Mouse (Mus musculus) fibroblast of lung, adult 2 months (primary cell): Measurements from ENCODE around the gene Csrnp2.

Source experiments
- DNase-seq: peaks from one replicate; pipeline ENCODE4 v3.0.0-alpha.2; 2011; ENCODE audit warnings: low read depth

The Csrnp2 gene

GRCm38 (mm10) chr15:100473926-100474503, 21.3 kb downstream of the Csrnp2 start:
- no peak for DNase-seq

- DNase-seq: no peak
Measured at GRCm38 (mm10) chr15:100470037-100470436, 25.3 kb downstream of the Csrnp2 start.

- no peak for DNase-seq
Measured at GRCm38 (mm10) chr15:100469189-100469545, 26.1 kb downstream of the Csrnp2 start.

GRCm38 (mm10) chr15:100468295-100469188, 26.7 kb downstream of the Csrnp2 start, which contains the start of gene Letmd1:
Gene Letmd1, plus strand, starts transcription at chr15:100469023.
- peak; percentile 54 for DNase-seq

GRCm38 (mm10) chr15:100467738-100468137, 27.6 kb downstream of the Csrnp2 start:
- DNase-seq: no peak

GRCm38 (mm10) chr15:100465432-100465831, 29.9 kb downstream of the Csrnp2 start:
- no peak for DNase-seq

GRCm38 (mm10) chr15:100463712-100464111, 31.6 kb downstream of the Csrnp2 start:
- no peak for DNase-seq

- no peak for DNase-seq
Measured at GRCm38 (mm10) chr15:100462086-100462485, 33.2 kb downstream of the Csrnp2 start.

- DNase-seq: peak; percentile 53
Measured at GRCm38 (mm10) chr15:100461646-100462045, 33.6 kb downstream of the Csrnp2 start.

- DNase-seq: no peak
Measured at GRCm38 (mm10) chr15:100460942-100461341, 34.3 kb downstream of the Csrnp2 start.

GRCm38 (mm10) chr15:100458055-100458454, 37.2 kb downstream of the Csrnp2 start:
- DNase-seq: no peak

- no peak for DNase-seq
Measured at GRCm38 (mm10) chr15:100457340-100457739, 37.9 kb downstream of the Csrnp2 start.

- no peak for DNase-seq
Measured at GRCm38 (mm10) chr15:100456356-100456991, 38.8 kb downstream of the Csrnp2 start.

GRCm38 (mm10) chr15:100452486-100452885, 42.8 kb downstream of the Csrnp2 start:
- no peak for DNase-seq

- DNase-seq: peak; percentile 72
Measured at GRCm38 (mm10) chr15:100451245-100451644, 44.0 kb downstream of the Csrnp2 start.

- no peak for DNase-seq
Measured at GRCm38 (mm10) chr15:100449495-100449894, 45.8 kb downstream of the Csrnp2 start.

- DNase-seq: no peak
Measured at GRCm38 (mm10) chr15:100448572-100448971, 46.7 kb downstream of the Csrnp2 start.

- DNase-seq: no peak
Measured at GRCm38 (mm10) chr15:100446887-100447286, 48.4 kb downstream of the Csrnp2 start.

- peak; percentile 80 for DNase-seq
Measured at GRCm38 (mm10) chr15:100443126-100443922, 52.0 kb downstream of the Csrnp2 start.

GRCm38 (mm10) chr15:100436518-100436917, 58.8 kb downstream of the Csrnp2 start:
- DNase-seq: no peak

GRCm38 (mm10) chr15:100436112-100436511, 59.2 kb downstream of the Csrnp2 start:
- no peak for DNase-seq

GRCm38 (mm10) chr15:100433234-100433633, 62.1 kb downstream of the Csrnp2 start:
- DNase-seq: no peak
